Mouse (Mus musculus) R1 (cell line): ENCODE data around the gene Ppp4r1.

Experiments
- DNase-seq: peaks from one replicate; pipeline ENCODE4 v3.0.0-alpha.2; 2018; ENCODE audit warnings: low read depth, low spot score

The Ppp4r1 gene

GRCm38 (mm10) chr17:65782551-65783141 lies at the start of gene Ppp4r1:
Ppp4r1 (plus strand) TSS chr17:65782573.
- DNase-seq: peak; percentile 80

GRCm38 (mm10) chr17:65732666-65733065 lies 49.7 kb upstream of the Ppp4r1 start:
- DNase-seq: no peak

- no peak for DNase-seq
These were observed 47.3 kb upstream of the Ppp4r1 start for GRCm38 (mm10) chr17:65735088-65735487.

GRCm38 (mm10) chr17:65737175-65737574 lies 45.2 kb upstream of the Ppp4r1 start:
- no peak for DNase-seq

GRCm38 (mm10) chr17:65737622-65738021 lies 44.8 kb upstream of the Ppp4r1 start:
- DNase-seq: peak; percentile 70

- no peak for DNase-seq
These were observed 42.3 kb upstream of the Ppp4r1 start for GRCm38 (mm10) chr17:65739874-65740725.

- DNase-seq: no peak
These were observed 40.8 kb upstream of the Ppp4r1 start for GRCm38 (mm10) chr17:65741565-65741964.

GRCm38 (mm10) chr17:65742245-65742905 lies 40.0 kb upstream of the Ppp4r1 start:
- DNase-seq: no peak

GRCm38 (mm10) chr17:65742969-65743368 lies 39.4 kb upstream of the Ppp4r1 start:
- no peak for DNase-seq

GRCm38 (mm10) chr17:65743664-65744330 lies 38.6 kb upstream of the Ppp4r1 start:
- DNase-seq: peak; percentile 65

- DNase-seq: no peak
These were observed 36.1 kb upstream of the Ppp4r1 start for GRCm38 (mm10) chr17:65746314-65746713.

- no peak for DNase-seq
These were observed 33.4 kb upstream of the Ppp4r1 start for GRCm38 (mm10) chr17:65748997-65749396.

GRCm38 (mm10) chr17:65749803-65750202 lies 32.6 kb upstream of the Ppp4r1 start:
- no peak for DNase-seq

GRCm38 (mm10) chr17:65750301-65750700 lies 32.1 kb upstream of the Ppp4r1 start:
- DNase-seq: peak; percentile 73

GRCm38 (mm10) chr17:65753130-65753529 lies 29.2 kb upstream of the Ppp4r1 start:
- no peak for DNase-seq

- no peak for DNase-seq
These were observed 26.5 kb upstream of the Ppp4r1 start for GRCm38 (mm10) chr17:65755857-65756256.

GRCm38 (mm10) chr17:65757150-65757549 lies 25.2 kb upstream of the Ppp4r1 start:
- DNase-seq: no peak

- no peak for DNase-seq
These were observed 19.2 kb upstream of the Ppp4r1 start for GRCm38 (mm10) chr17:65763221-65763620.

GRCm38 (mm10) chr17:65768486-65768885 lies 13.9 kb upstream of the Ppp4r1 start:
- no peak for DNase-seq

GRCm38 (mm10) chr17:65770982-65771915 lies 11.1 kb upstream of the Ppp4r1 start:
- no peak for DNase-seq
